Mouse (Mus musculus) common myeloid progenitor, adult 5-6 weeks (primary cell): ENCODE measurements around the gene Tagln. TPM values are rescaled to one million over a fixed set of nuclear protein-coding genes. Genes with fewer than 3 reads are reported as not detected.

Experiments
- ATAC-seq: replicated peaks from 2 replicates; pipeline ENCODE4 v1.8.0; 2016; ENCODE audit warnings: low read depth, mild to moderate bottlenecking, moderate TSS enrichment, inconsistent platforms; ENCODE audit not compliant: poor library complexity, severe bottlenecking
- total RNA-seq: library from RNA; stranded (forward); fragments of 200-1000, 187-1606 nt; gene quantifications from 2 replicates; pipeline ENCODE4 v1.2.3, GENCODE M21; 2017

Tagln gene
- not detected in 2 replicates for total RNA-seq

DNA sequence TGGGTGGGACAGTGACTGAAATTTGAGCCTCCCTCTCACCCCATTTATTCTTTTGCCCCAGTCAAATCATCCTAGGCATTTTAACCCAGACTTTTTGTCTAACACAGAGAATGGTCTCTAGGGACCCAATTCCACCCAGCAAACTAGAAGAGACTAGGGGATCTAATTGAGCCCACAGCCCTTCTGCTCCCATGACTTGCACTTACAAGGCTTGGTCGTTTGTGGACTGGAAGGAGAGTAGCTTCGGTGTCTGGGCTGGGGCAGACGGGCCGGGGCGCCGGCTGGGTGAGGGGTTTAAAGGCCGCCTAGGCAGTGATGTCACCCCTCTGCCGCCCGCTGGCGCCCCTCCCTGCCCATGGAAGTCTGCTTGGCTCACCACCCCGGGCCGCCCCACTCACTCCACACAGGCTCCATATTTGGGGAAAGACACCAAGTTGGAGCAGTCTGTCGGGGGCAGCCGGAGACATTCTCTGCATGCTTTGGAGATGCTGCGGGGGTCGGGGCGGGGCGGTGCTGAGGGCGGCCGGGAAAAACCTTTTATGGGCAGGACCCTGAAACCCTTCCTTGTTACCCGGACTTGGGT lies at the start of gene Tagln:
Gene Tagln, minus strand, starts transcription at position 431 of the 583 bp plus-strand sequence.
- no peak for ATAC-seq

DNA sequence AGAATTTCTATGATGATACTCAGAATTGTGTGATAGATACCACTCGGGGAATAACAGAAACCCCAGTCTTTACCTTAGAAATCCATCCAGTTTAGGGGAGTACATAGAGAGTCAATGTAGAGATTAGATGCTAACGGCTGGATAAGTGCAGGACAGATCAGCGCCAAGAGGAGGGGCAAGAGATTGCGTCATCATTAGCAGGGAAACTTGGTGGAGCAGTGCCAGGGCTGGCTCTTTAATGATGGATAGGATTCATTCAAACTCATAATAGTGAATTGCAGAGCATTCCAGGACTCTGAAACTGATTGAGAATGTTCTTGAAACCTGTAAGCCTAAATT lies 49.3 kb upstream of the Tagln start:
- no peak; the same call in 1 of the 2 replicates for ATAC-seq

DNA sequence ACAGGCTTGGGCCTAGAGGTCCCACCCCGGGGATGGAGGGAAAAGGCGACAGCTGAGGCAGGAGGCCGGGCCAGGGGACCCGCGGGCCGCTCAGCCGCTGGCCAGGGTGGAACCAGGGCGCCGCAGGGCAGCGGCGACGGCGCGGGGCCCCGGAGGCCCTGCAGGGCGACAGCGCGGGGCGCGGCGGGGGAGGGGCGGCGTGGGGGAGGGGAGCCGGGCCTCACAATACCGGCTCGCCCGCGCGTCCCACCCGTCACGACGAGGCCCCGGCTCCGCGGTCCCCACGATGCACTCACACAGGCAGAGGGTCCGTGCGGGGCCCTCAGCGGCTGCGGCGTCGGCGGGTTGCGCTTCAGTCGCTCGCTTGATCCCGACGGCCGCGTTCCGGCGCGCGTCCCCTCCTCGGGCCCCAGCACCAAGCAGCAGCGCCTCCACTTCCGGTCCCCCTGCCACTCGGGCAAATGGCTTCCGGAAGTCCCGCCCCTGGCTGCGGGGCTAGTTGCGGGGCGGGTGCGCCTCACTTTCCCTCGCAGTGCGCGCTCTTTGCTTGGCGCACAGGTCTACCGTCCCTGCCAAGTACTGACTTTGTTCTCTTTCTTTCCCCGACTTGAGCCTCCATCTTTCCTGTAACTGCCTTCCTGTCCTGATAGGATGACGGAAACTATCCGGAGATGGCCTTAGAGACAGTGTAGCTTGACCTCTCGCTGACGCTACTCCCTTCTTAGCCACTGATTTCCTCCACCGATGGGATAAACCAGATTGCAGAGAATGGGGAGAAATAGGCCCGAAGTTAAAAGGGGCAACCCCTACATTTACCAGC lies 48.8 kb upstream of the Tagln start:
- peak; percentile 85 for ATAC-seq

GRCm38 (mm10) chr9:45983676-45984408 lies 48.0 kb upstream of the Tagln start:
- peak; percentile 38; the same call in 1 of the 2 replicates for ATAC-seq

- no peak for ATAC-seq
These were observed 45.5 kb upstream of the Tagln start for GRCm38 (mm10) chr9:45981331-45981730.

DNA sequence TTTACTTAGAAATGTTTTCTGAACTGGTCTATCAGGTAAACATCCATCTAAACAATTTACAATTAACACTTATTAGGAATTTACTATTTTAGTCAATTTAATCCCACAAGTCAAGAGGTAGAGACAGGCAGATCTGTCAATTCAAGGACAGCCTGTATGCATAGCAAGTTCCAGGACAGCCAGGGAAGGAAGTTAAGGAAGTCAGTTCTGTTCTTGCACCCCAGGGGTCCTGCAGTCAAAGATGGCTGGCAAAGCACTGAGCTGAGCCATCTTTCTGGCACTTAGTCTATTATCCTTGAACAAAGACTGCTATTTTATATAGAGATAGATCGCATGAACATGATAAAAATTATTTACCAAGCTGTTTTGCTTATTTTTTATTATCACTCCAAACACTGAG lies 44.8 kb upstream of the Tagln start:
- ATAC-seq, result no peak

DNA sequence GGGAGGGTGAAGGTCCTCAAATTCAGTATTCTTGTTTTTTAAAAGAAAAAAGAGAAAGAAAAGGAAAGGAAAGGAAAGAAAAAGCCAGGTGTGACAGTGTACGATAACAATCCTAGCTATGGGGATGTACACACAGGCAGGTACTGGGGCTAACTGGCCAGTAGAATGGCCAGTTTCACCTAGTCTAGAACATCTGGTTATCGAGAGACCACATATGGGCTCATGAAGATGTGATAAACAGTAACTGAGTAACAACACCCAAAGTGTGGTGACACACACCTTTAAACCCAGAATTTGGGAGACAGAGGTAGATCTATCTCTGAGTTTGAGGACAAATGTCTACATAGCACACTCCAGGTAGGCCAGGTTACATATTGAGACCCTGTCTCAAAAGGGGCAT lies 43.9 kb upstream of the Tagln start:
- ATAC-seq, result no peak

GRCm38 (mm10) chr9:45976884-45977283 lies 41.0 kb upstream of the Tagln start:
- no peak for ATAC-seq

GRCm38 (mm10) chr9:45963577-45963976 lies 27.7 kb upstream of the Tagln start:
- ATAC-seq, result no peak

DNA sequence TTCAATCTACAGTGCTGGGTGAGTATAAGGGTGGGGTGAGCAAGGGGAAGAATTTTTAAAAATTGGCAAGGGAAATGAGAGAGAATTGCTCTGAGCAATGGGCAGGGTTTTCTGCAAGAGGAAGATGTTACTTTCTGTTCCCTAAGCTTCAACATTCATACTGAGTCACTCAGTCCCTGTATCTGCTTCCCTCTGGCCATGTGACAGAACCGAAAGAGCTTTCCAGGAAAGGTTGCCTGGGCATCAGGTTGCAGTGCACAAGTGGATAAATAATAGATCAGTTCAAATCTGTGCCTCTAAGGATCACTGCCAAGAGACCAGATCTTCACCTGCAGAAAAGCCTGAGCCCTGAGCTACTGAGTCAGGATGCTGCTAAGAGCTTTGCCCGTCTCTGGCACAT lies 26.0 kb upstream of the Tagln start:
- peak; percentile 50 for ATAC-seq

GRCm38 (mm10) chr9:45959661-45960060 lies 23.8 kb upstream of the Tagln start:
- peak; percentile 42 for ATAC-seq

GRCm38 (mm10) chr9:45958851-45959250 lies 23.0 kb upstream of the Tagln start:
- ATAC-seq, result no peak

DNA sequence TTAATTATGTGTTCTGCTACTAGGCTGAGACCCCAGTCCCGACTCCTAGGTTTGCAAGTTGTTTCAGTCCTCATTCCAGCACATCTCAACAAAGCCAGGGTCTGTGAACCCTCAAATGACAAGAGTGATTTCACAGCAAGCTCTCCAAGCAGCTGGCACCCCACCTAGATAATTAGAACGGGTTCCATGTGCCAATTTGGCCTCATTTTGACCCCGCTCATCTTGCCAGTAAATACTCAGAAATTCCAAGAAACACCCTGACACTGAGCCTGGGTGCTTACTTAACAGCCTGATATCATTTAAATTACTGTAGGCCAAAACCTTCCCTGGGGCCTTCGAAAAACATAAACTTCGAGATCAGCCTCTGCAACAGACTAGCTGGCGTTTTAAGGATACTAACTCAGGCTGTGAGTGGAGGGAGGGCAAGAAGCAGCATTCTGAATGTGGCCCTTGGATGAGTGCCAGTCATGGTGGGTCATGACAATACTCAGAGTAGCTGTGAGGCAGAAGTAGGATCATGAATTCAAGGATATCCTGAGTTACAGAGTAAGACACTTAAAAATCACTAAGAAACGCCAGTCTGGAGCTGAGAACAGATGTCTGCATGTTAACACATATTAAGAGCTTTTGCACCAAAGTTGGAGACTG lies 22.3 kb upstream of the Tagln start:
- ATAC-seq, result no peak

- ATAC-seq, result peak; percentile 79
These were observed 19.5 kb upstream of the Tagln start, which contains the start of gene Sidt2 for GRCm38 (mm10) chr9:45955107-45955963. Gene Sidt2 (minus strand): TSS chr9:45955258.

DNA sequence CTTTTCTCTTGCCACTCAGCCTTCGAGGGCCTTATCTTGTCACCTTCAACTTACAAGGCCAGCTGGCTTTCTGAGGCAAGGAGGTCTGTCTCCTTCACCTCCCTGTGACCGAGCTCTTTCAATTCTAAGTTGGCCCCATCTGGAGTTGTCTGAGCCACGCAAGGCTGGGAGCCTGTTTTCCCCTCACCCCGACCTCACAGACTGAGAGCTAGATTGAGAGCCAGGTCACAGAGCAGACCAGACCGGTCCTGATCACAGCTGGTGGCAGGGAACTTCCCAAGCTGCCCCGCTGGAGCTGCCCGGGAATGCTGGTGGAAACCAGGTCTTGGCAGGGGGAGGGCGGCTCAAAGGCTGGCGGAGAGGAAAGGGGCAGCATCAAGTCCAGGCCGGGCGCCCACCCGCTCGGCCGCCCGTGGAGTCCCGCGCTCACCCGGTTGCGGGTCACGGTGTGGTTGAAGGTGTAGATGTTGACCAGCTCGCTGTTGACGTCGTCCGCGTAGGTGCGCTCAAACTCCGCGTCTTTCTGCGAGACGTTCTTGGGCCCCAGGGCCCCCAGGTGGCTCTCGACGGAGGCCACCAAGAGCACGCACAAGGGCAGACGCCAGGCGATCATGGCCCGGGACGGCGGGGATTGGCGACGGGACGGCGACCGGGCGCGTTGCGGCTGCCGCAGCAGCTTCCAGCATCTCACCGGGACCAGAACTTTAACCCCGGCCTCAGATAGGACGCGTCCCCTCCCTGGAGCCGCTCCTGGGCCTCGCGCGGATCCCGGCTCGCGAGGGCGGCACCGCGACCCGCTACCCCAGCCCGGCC lies 18.6 kb upstream of the Tagln start:
- ATAC-seq, result peak; percentile 34; the same call in 1 of the 2 replicates

- 0 out of 2 replicates have a peak, but pooled peaks have one; percentile 2 for ATAC-seq
These were observed 17.8 kb upstream of the Tagln start for GRCm38 (mm10) chr9:45953511-45954293.

DNA sequence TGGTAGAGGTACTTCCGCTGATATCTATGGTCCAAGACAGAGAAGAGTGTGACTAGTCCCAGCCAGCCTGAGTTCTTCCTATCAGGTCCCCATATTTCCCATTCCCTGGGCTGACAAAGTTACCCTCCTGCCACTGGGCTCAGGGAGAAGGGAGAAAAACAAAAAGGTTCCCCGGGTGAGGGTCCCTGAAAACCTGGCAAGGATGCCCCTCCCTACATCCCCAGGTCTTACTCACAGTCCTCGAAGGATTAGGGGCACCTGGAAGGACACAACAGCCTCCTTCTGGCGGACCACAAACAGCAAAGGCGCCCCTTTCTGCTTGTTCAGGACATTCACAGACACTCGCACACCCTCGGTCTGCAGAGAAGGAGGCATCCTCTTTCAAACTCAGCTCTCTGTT lies 17.0 kb upstream of the Tagln start:
- ATAC-seq, result no peak

DNA sequence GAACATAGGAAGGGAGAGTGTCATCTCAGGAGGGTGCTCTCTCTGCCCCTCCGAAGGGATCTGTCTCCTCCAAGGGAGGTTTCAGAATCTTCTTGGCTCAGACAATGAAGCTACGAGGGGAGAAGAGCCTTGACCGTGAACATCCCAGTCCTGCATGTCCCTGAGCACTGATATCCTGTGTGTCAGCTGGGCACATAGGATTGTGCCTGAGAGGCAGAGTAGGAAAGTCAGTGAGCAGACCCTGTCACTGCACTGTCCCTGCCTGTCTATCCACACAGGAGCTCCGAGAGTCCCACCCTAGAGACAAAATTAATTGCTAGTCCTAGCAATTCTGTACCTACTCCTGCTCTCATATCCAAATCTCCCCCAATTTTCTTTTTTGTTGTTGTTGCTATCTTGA lies 16.2 kb upstream of the Tagln start:
- ATAC-seq, result no peak
